Mouse (Mus musculus) midbrain, embryonic 13.5 days (tissue): Measurements from ENCODE around the gene Ifitm3. TPM values are rescaled to one million over a fixed set of nuclear protein-coding genes. Genes with fewer than 3 reads are reported as not detected.

Experiments
- ATAC-seq: fragments of 200-750 bp; cut with Nextera tagmentation; 2 replicates; pipeline ENCODE4 v1.8.0; 2017; ENCODE audit warnings: mild to moderate bottlenecking, moderate TSS enrichment, moderate library complexity
- H3K27ac ChIP-seq: fragments of 300-500 bp; sonication (generic); 2 replicates; pipeline ENCODE4 v1.5.1; 2015; ENCODE audit warnings: inconsistent platforms, mild to moderate bottlenecking, moderate library complexity
- H3K27me3 ChIP-seq: fragments of 300-500 bp; sonication (generic); 2 replicates; pipeline ENCODE4 v1.6.1; 2015; ENCODE audit warnings: mild to moderate bottlenecking, inconsistent platforms
- H3K36me3 ChIP-seq: fragments of 300-500 bp; sonication (generic); 2 replicates; pipeline ENCODE4 v1.6.1; 2015; ENCODE audit warnings: mild to moderate bottlenecking, inconsistent platforms
- H3K4me1 ChIP-seq: fragments of 300-500 bp; sonication (generic); replicated peaks from 2 replicates; pipeline ENCODE4 v1.6.1; 2015; ENCODE audit warnings: inconsistent platforms
- H3K4me2 ChIP-seq: fragments of 300-500 bp; sonication (generic); replicated peaks from 2 replicates; pipeline ENCODE4 v1.6.1; 2015; ENCODE audit warnings: moderate library complexity, mild to moderate bottlenecking, inconsistent platforms
- H3K4me3 ChIP-seq: fragments of 300-500 bp; sonication (generic); replicated peaks from 2 replicates; pipeline ENCODE4 v1.5.1; 2015; ENCODE audit warnings: mild to moderate bottlenecking, inconsistent platforms
- H3K9ac ChIP-seq: fragments of 300-500 bp; sonication (generic); replicated peaks from 2 replicates; pipeline ENCODE4 v1.6.1; 2015; ENCODE audit warnings: mild to moderate bottlenecking, inconsistent platforms
- H3K9me3 ChIP-seq: fragments of 300-500 bp; sonication (generic); 2 replicates; pipeline ENCODE4 v1.6.1; 2016; ENCODE audit warnings: mild to moderate bottlenecking, inconsistent platforms
- WGBS: fragments of 180-500 bp; shearing (Covaris S2); methylation state at CpG from one replicate; pipeline ENCODE4 v1.1.7; 2015; 5-methylcytosine and 5-hydroxymethylcytosine counted together
- polyA plus RNA-seq: library from polyadenylated mRNA; unstranded; fragments of >200 nt; fragmentation: Nextera tagmentation; extraction: Ambion mirVana; gene quantifications from 2 replicates; pipeline ENCODE4 v1.2.1, GENCODE M21; 2015

The Ifitm3 gene
- polyA plus RNA-seq, 1 experiment from 2014 or later: 26.2 TPM

GRCm38 (mm10) chr7:140966921-140967320 lies 43.6 kb downstream of the Ifitm3 start, which contains the start of gene Ifitm1:
Gene Ifitm1, plus strand, starts transcription at chr7:140967221.
- Histone ChIP-seq H3K4me1 (0 out of 2 replicates have a peak, but pooled peaks cover 3% of the 10 kb centered on the region), H3K4me3 (no peak within 1 kb of the TSS), H3K9ac (no peak within 1 kb of the TSS), H3K27ac (no peak within 1 kb of the TSS), H3K9me3 (no peaks in the 10 kb centered on the region), H3K4me2 (no peak within 1 kb of the TSS), H3K27me3 (no peaks in the 10 kb centered on the region), H3K36me3 (no peaks in the 10 kb centered on the region)
- 85% methylated on average over 4 of the region's 4 CpGs for WGBS
- no peak for ATAC-seq

- H3K27ac ChIP-seq: no peak overlapping the region
- ATAC-seq: no peak
- no peak overlapping the region for H3K9ac ChIP-seq
- no peak overlapping the region for H3K4me2 ChIP-seq
- no peaks in the 10 kb centered on the region for H3K36me3 ChIP-seq
- H3K27me3 ChIP-seq: peaks cover 6% of the 10 kb centered on the region; the same call in 1 of the 2 replicates
- H3K4me1 ChIP-seq: peaks cover 7% of the 10 kb centered on the region; the same call in 1 of the 2 replicates
- no peaks in the 10 kb centered on the region for H3K9me3 ChIP-seq
- no peak overlapping the region for H3K4me3 ChIP-seq
- 59% methylated on average over 2 of the region's 2 CpGs for WGBS
Observed at GRCm38 (mm10) chr7:140962733-140963132, 47.8 kb downstream of the Ifitm3 start.

- Histone ChIP-seq H3K4me1 (peaks cover 6% of the 10 kb centered on the region; the same call in 1 of the 2 replicates), H3K27me3 (peaks cover 6% of the 10 kb centered on the region; the same call in 1 of the 2 replicates), H3K9ac (no peak overlapping the region), H3K27ac (no peak overlapping the region), H3K9me3 (no peaks in the 10 kb centered on the region), H3K36me3 (no peaks in the 10 kb centered on the region), H3K4me3 (no peak overlapping the region), H3K4me2 (no peak overlapping the region)
- WGBS: 50% methylated on average over 2 of the region's 2 CpGs
- no peak for ATAC-seq
Observed at GRCm38 (mm10) chr7:140961416-140961815, 49.2 kb downstream of the Ifitm3 start.

- no peak overlapping the region for H3K9ac ChIP-seq
Observed at GRCm38 (mm10) chr7:140960026-140960425, 50.5 kb downstream of the Ifitm3 start.

More at GRCm38 (mm10) chr7:140960026-140960425, 50.5 kb downstream of the Ifitm3 start:
- Histone ChIP-seq H3K4me3 (no peak overlapping the region), H3K9me3 (no peaks in the 10 kb centered on the region), H3K4me2 (no peak overlapping the region), H3K36me3 (no peaks in the 10 kb centered on the region), H3K27ac (no peak overlapping the region), H3K27me3 (peaks cover 12% of the 10 kb centered on the region; the same call in 1 of the 2 replicates), H3K4me1 (peaks cover 10% of the 10 kb centered on the region)
- WGBS: 55% methylated on average over 5 of the region's 5 CpGs
- no peak for ATAC-seq

Other genes with a start within 250 kb of the Ifitm3 start
- gene Cyp2e1, start 247.0 kb downstream of the Ifitm3 start, polyA plus RNA-seq: not detected in 2 replicates
- 0.22 and 0.24 TPM in 2 replicates for gene Syce1, start 222.9 kb downstream of the Ifitm3 start, polyA plus RNA-seq
- gene Zfp941, start 188.6 kb downstream of the Ifitm3 start, polyA plus RNA-seq: 20.4 and 24.4 TPM in 2 replicates
- gene Urah, start 175.8 kb downstream of the Ifitm3 start, polyA plus RNA-seq: not detected in 2 replicates
- not detected in 2 replicates for gene Scgb1c1, start 165.2 kb downstream of the Ifitm3 start, polyA plus RNA-seq
- 0.13 TPM in 1 of 2 replicates, not detected in the other for gene Odf3, start 163.0 kb downstream of the Ifitm3 start, polyA plus RNA-seq
- not detected in 2 replicates for gene Gm45785, start 154.4 kb downstream of the Ifitm3 start, polyA plus RNA-seq
- gene Ric8a, start 153.8 kb downstream of the Ifitm3 start, polyA plus RNA-seq: 89.3 and 98.1 TPM in 2 replicates
- gene Bet1l, start 153.2 kb downstream of the Ifitm3 start, polyA plus RNA-seq: 37.7 and 38.0 TPM in 2 replicates
- gene Psmd13, start 128.8 kb downstream of the Ifitm3 start, polyA plus RNA-seq: 287 and 302 TPM in 2 replicates
- 40.7 and 42.1 TPM in 2 replicates for gene Sirt3, start 128.5 kb downstream of the Ifitm3 start, polyA plus RNA-seq
- not detected in 2 replicates for gene Cox8b, start 110.3 kb downstream of the Ifitm3 start, polyA plus RNA-seq
- 0.17 and 0.18 TPM in 2 replicates for gene Nlrp6, start 89.9 kb downstream of the Ifitm3 start, polyA plus RNA-seq
- gene Pgghg, start 69.4 kb downstream of the Ifitm3 start, polyA plus RNA-seq: 8.4 and 8.7 TPM in 2 replicates
- 0.22 and 0.27 TPM in 2 replicates for gene Ifitm5, start 60.5 kb downstream of the Ifitm3 start, polyA plus RNA-seq
- gene Gm45717, start 54.8 kb downstream of the Ifitm3 start, polyA plus RNA-seq: not detected in 2 replicates
- gene Ifitm2, start 54.8 kb downstream of the Ifitm3 start, polyA plus RNA-seq: 125 and 144 TPM in 2 replicates
- 10.2 and 10.3 TPM in 2 replicates for gene Ifitm1, start 43.5 kb downstream of the Ifitm3 start, polyA plus RNA-seq
- 0.51 and 0.54 TPM in 2 replicates for gene Ifitm6, start 7.2 kb upstream of the Ifitm3 start, polyA plus RNA-seq
- not detected in 2 replicates for gene Gm17387, start 18.4 kb upstream of the Ifitm3 start, polyA plus RNA-seq
- gene B4galnt4, start 50.3 kb upstream of the Ifitm3 start, polyA plus RNA-seq: 44.1 and 48.3 TPM in 2 replicates
- 0.14 and 0.15 TPM in 2 replicates for gene Pkp3, start 67.4 kb upstream of the Ifitm3 start, polyA plus RNA-seq
- gene Sigirr, start 89.8 kb upstream of the Ifitm3 start, polyA plus RNA-seq: 1.8 and 2.6 TPM in 2 replicates
- gene Ano9, start 107.0 kb upstream of the Ifitm3 start, polyA plus RNA-seq: 0.07 and 0.35 TPM in 2 replicates
- gene Ptdss2, start 111.6 kb upstream of the Ifitm3 start, polyA plus RNA-seq: 77.4 TPM in 2 replicates
- 40.5 and 45.3 TPM in 2 replicates for gene Rnh1, start 162.1 kb upstream of the Ifitm3 start, polyA plus RNA-seq
- 86.4 and 114 TPM in 2 replicates for gene Hras, start 183.2 kb upstream of the Ifitm3 start, polyA plus RNA-seq
- 13.9 and 15.6 TPM in 2 replicates for gene Lrrc56, start 183.4 kb upstream of the Ifitm3 start, polyA plus RNA-seq
- 1.8 and 2.1 TPM in 2 replicates for gene Lmntd2, start 203.3 kb upstream of the Ifitm3 start, polyA plus RNA-seq
- gene Rassf7, start 205.1 kb upstream of the Ifitm3 start, polyA plus RNA-seq: 30.9 and 34.2 TPM in 2 replicates
- 86.9 and 95.0 TPM in 2 replicates for gene Phrf1, start 218.0 kb upstream of the Ifitm3 start, polyA plus RNA-seq